Mouse (Mus musculus) embryonic facial prominence, embryonic 15.5 days (tissue): ENCODE measurements around the gene Sertad1. TPM values are rescaled to one million over a fixed set of nuclear protein-coding genes. Genes with fewer than 3 reads are reported as not detected.

Source experiments
- ATAC-seq: fragments of 200-750 bp; cut with Nextera tagmentation; 2 replicates; pipeline ENCODE4 v1.8.0; 2017; ENCODE audit warnings: low read depth, moderate TSS enrichment; ENCODE audit not compliant: insufficient number of reproducible peaks, low FRiP score, low TSS enrichment
- H3K27ac ChIP-seq: fragments of 300-500 bp; sonication (generic); replicated peaks from 2 replicates; pipeline ENCODE4 v1.5.1; 2015; ENCODE audit warnings: mild to moderate bottlenecking, inconsistent platforms
- H3K27me3 ChIP-seq: fragments of 300-500 bp; sonication (generic); 2 replicates; pipeline ENCODE4 v1.6.1; 2015; ENCODE audit warnings: inconsistent platforms
- H3K36me3 ChIP-seq: fragments of 300-500 bp; sonication (generic); 2 replicates; pipeline ENCODE4 v1.6.1; 2015; ENCODE audit warnings: mild to moderate bottlenecking, inconsistent platforms
- H3K4me1 ChIP-seq: fragments of 300-500 bp; sonication (generic); 2 replicates; pipeline ENCODE4 v1.6.1; 2015; ENCODE audit warnings: inconsistent platforms
- H3K4me2 ChIP-seq: fragments of 300-500 bp; sonication (generic); replicated peaks from 2 replicates; pipeline ENCODE4 v1.6.1; 2015; ENCODE audit warnings: mild to moderate bottlenecking, inconsistent platforms
- H3K4me3 ChIP-seq: fragments of 300-500 bp; sonication (generic); replicated peaks from 2 replicates; pipeline ENCODE4 v1.5.1; 2015; ENCODE audit warnings: mild to moderate bottlenecking, inconsistent platforms
- H3K9ac ChIP-seq: fragments of 300-500 bp; sonication (generic); 2 replicates; pipeline ENCODE4 v1.6.1; 2015; ENCODE audit warnings: inconsistent platforms
- H3K9me3 ChIP-seq: fragments of 300-500 bp; sonication (generic); replicated peaks from 2 replicates; pipeline ENCODE4 v1.6.1; 2016; ENCODE audit warnings: inconsistent platforms
- WGBS: fragments of 180-500 bp; shearing (Covaris S2); methylation state at CpG from one replicate; pipeline ENCODE4 v1.1.7; 2015; 5-methylcytosine and 5-hydroxymethylcytosine counted together
- polyA plus RNA-seq: library from polyadenylated mRNA; unstranded; fragments of >200 nt; fragmentation: Nextera tagmentation; extraction: Ambion mirVana; gene quantifications from 2 replicates; pipeline ENCODE4 v1.2.1, GENCODE M21; 2015

Gene Sertad1
- polyA plus RNA-seq, 1 experiment from 2014 or later = 41.7 TPM

GRCm38 (mm10) chr7:27474490-27474954 lies 12.2 kb upstream of the Sertad1 start:
- Histone ChIP-seq H3K27ac (peak overlapping the region; percentile 96), H3K27me3 (no peaks in the 10 kb centered on the region), H3K9ac (peak overlapping the region; percentile 50), H3K4me2 (peak overlapping the region; percentile 53), H3K4me1 (peaks cover 23% of the 10 kb centered on the region), H3K36me3 (peaks cover 20% of the 10 kb centered on the region), H3K4me3 (peak overlapping the region; percentile 63), H3K9me3 (no peaks in the 10 kb centered on the region)
- under 1% methylated on average over 23 of the region's 23 CpGs for WGBS
- peak; percentile 90 for ATAC-seq

GRCm38 (mm10) chr7:27475596-27475995 lies 11.1 kb upstream of the Sertad1 start:
- peak overlapping the region; percentile 53 for H3K4me2 ChIP-seq
- no peak overlapping the region for H3K9ac ChIP-seq
- WGBS = 98% methylated on average over 2 of the region's 2 CpGs
- H3K4me3 ChIP-seq = peak overlapping the region; percentile 63; the same call in 1 of the 2 replicates
- no peaks in the 10 kb centered on the region for H3K9me3 ChIP-seq
- H3K27me3 ChIP-seq = no peaks in the 10 kb centered on the region
- peaks cover 30% of the 10 kb centered on the region for H3K4me1 ChIP-seq
- no peak for ATAC-seq
- H3K27ac ChIP-seq = peak overlapping the region; percentile 11; the same call in 1 of the 2 replicates
- peaks cover 20% of the 10 kb centered on the region for H3K36me3 ChIP-seq

- peaks cover 20% of the 10 kb centered on the region for H3K36me3 ChIP-seq
- H3K9ac ChIP-seq = 0 out of 2 replicates have a peak overlapping the region, but pooled peaks have one; percentile 2
- no peak overlapping the region for H3K4me3 ChIP-seq
- no peaks in the 10 kb centered on the region for H3K9me3 ChIP-seq
- no peaks in the 10 kb centered on the region for H3K27me3 ChIP-seq
- ATAC-seq = no peak
- H3K4me2 ChIP-seq = no peak overlapping the region
- H3K27ac ChIP-seq = no peak overlapping the region
- 94% methylated on average over 14 of the region's 14 CpGs for whole genome bisulfite sequencing
- peaks cover 36% of the 10 kb centered on the region for H3K4me1 ChIP-seq
Observed at GRCm38 (mm10) chr7:27476098-27476635, 10.5 kb upstream of the Sertad1 start.

GRCm38 (mm10) chr7:27478561-27478960 lies 8.1 kb upstream of the Sertad1 start:
- no peak for ATAC-seq
- H3K4me3 ChIP-seq = no peak overlapping the region
- peaks cover 49% of the 10 kb centered on the region for H3K4me1 ChIP-seq
- H3K9me3 ChIP-seq = no peaks in the 10 kb centered on the region
- no peak overlapping the region for H3K27ac ChIP-seq
- H3K27me3 ChIP-seq = no peaks in the 10 kb centered on the region
- H3K36me3 ChIP-seq = peaks cover 20% of the 10 kb centered on the region
- no peak overlapping the region for H3K9ac ChIP-seq
- 82% methylated on average over 7 of the region's 7 CpGs for WGBS
- no peak overlapping the region for H3K4me2 ChIP-seq

- Histone ChIP-seq H3K36me3 (peaks cover 20% of the 10 kb centered on the region), H3K4me3 (no peak overlapping the region), H3K27ac (no peak overlapping the region), H3K27me3 (no peaks in the 10 kb centered on the region), H3K4me2 (no peak overlapping the region), H3K9ac (no peak overlapping the region), H3K4me1 (peaks cover 49% of the 10 kb centered on the region), H3K9me3 (no peaks in the 10 kb centered on the region)
- WGBS = 70% methylated on average over 1 of the region's 1 CpGs
- ATAC-seq = no peak
Observed at GRCm38 (mm10) chr7:27479750-27480149, 7.0 kb upstream of the Sertad1 start.

GRCm38 (mm10) chr7:27480506-27480905 lies 6.2 kb upstream of the Sertad1 start:
- peak overlapping the region; percentile 39; the same call in 1 of the 2 replicates for H3K4me3 ChIP-seq
- 66% methylated on average over 3 of the region's 3 CpGs for whole genome bisulfite sequencing

GRCm38 (mm10) chr7:27480927-27481626 lies 5.6 kb upstream of the Sertad1 start:
- no peaks in the 10 kb centered on the region for H3K9me3 ChIP-seq
- ATAC-seq = no peak
- 0 out of 2 replicates have a peak overlapping the region, but pooled peaks have one; percentile 28 for H3K9ac ChIP-seq
- H3K4me3 ChIP-seq = peak overlapping the region; percentile 39
- H3K27ac ChIP-seq = peak overlapping the region; percentile 87
- peaks cover 18% of the 10 kb centered on the region for H3K36me3 ChIP-seq
- H3K4me1 ChIP-seq = peaks cover 42% of the 10 kb centered on the region
- H3K4me2 ChIP-seq = peak overlapping the region; percentile 61
- H3K27me3 ChIP-seq = no peaks in the 10 kb centered on the region
- whole genome bisulfite sequencing = 12% methylated on average over 11 of the region's 11 CpGs

More at GRCm38 (mm10) chr7:27480506-27480905, 6.2 kb upstream of the Sertad1 start:
- Histone ChIP-seq H3K27me3 (no peaks in the 10 kb centered on the region), H3K4me2 (peak overlapping the region; percentile 61), H3K27ac (peak overlapping the region; percentile 87), H3K36me3 (peaks cover 20% of the 10 kb centered on the region), H3K4me1 (peaks cover 44% of the 10 kb centered on the region), H3K9me3 (no peaks in the 10 kb centered on the region), H3K9ac (no peak overlapping the region)
- ATAC-seq = no peak

- H3K27ac ChIP-seq = peak overlapping the region; percentile 87
- WGBS = 0% methylated on average over 11 of the region's 12 CpGs
- peak overlapping the region; percentile 61 for H3K4me2 ChIP-seq
- H3K9ac ChIP-seq = peak overlapping the region; percentile 28; the same call in 1 of the 2 replicates
- H3K27me3 ChIP-seq = no peaks in the 10 kb centered on the region
- no peaks in the 10 kb centered on the region for H3K9me3 ChIP-seq
- peak overlapping the region; percentile 39 for H3K4me3 ChIP-seq
- peaks cover 13% of the 10 kb centered on the region for H3K36me3 ChIP-seq
- peaks cover 39% of the 10 kb centered on the region for H3K4me1 ChIP-seq
- ATAC-seq = peak; percentile 92
Observed at GRCm38 (mm10) chr7:27481627-27481969, 5.1 kb upstream of the Sertad1 start.

- WGBS = 75% methylated on average over 4 of the region's 4 CpGs
Observed at GRCm38 (mm10) chr7:27483860-27484259, 2.9 kb upstream of the Sertad1 start.

GRCm38 (mm10) chr7:27486102-27486769 lies 474 bp upstream of the Sertad1 start:
- Histone ChIP-seq H3K27me3 (no peaks in the 10 kb centered on the region), H3K9me3 (no peaks in the 10 kb centered on the region), H3K9ac (peak overlapping the region; percentile 35; the same call in 1 of the 2 replicates), H3K4me1 (peaks cover 49% of the 10 kb centered on the region), H3K27ac (peak overlapping the region; percentile 98), H3K4me3 (peak overlapping the region; percentile 80), H3K36me3 (peaks cover 10% of the 10 kb centered on the region; the same call in 1 of the 2 replicates), H3K4me2 (peak overlapping the region; percentile 78)
- ATAC-seq = no peak
- WGBS = 3% methylated on average over 13 of the region's 13 CpGs

More at GRCm38 (mm10) chr7:27483860-27484259, 2.9 kb upstream of the Sertad1 start:
- Histone ChIP-seq H3K9me3 (no peaks in the 10 kb centered on the region), H3K9ac (no peak overlapping the region), H3K4me3 (no peak overlapping the region), H3K27ac (no peak overlapping the region), H3K27me3 (no peaks in the 10 kb centered on the region), H3K36me3 (no peaks in the 10 kb centered on the region), H3K4me1 (peaks cover 43% of the 10 kb centered on the region), H3K4me2 (no peak overlapping the region)
- ATAC-seq = no peak

- H3K27ac ChIP-seq = peak overlapping the region; percentile 98
- H3K4me2 ChIP-seq = peak overlapping the region; percentile 78
- peaks cover 10% of the 10 kb centered on the region; the same call in 1 of the 2 replicates for H3K36me3 ChIP-seq
- no peaks in the 10 kb centered on the region for H3K9me3 ChIP-seq
- peaks cover 42% of the 10 kb centered on the region for H3K4me1 ChIP-seq
- no peaks in the 10 kb centered on the region for H3K27me3 ChIP-seq
- WGBS = 0% methylated on average over 13 of the region's 13 CpGs
- H3K4me3 ChIP-seq = peak overlapping the region; percentile 80
- peak overlapping the region; percentile 85 for H3K9ac ChIP-seq
- no peak for ATAC-seq
Observed at GRCm38 (mm10) chr7:27487740-27488268, 1.1 kb downstream of the Sertad1 start.
